Mouse (Mus musculus) cerebellum, adult 9-10 months (tissue): ENCODE data around the gene Ttc27.
"Not testable (repeated sequence)": the region's sequence is repeated elsewhere in the genome, so short reads cannot be mapped to it uniquely, and the experiment has no call there.

Source experiments
- DNase-seq: peaks from one replicate; pipeline ENCODE4 v3.0.0; 2022

The Ttc27 gene

DNA sequence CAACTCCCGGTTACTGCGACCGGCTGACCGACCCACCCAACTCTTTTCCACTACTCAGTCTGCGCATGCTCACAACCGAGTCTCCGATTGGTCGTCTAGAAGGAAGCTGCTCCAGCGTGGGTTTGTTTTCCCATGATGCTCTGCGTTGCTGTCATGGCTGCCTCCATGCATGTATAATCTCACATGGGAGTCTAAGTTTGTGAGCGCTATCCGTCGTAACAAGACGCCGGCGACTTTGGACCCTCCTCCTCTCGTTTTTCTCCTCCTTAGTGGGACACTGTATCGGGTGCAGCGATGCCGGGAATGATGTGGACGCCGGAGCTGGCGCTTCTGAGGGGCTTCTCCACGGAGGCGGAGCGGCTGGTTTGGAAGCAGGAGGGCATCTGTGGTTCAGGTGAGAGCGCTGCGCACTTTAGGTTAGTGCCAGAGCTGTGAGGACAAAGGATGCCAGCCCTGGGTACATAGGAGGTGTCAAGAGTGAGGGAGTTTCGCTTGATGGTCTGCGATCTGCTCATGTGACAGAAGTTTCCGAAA lies at the start of gene Ttc27:
Gene Ttc27 (plus strand): TSS at position 115 of the 534 bp plus-strand sequence.
- peak; percentile 94 for DNase-seq

DNA sequence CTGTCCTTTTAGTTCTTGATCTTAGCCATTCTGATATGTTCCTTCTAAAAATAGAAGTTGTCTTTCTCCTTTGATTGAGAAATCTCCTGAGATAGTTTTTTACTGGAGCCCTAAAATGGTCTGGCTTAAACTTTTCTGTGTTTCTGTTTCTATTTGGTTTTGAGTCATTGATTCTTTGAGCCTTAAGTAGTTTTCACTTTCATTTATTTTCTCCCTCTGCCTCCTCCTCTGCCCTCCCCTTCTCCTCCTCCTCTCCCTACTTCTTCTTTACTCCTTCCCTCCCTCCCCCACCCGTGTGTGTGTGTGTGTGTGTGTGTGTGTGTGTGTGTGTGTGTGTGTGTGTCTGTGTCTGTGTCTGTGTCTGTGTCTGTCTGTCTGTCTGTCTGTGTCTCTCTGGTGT lies 49.5 kb upstream of the Ttc27 start:
- DNase-seq: no peak

- DNase-seq: no peak
Measured at GRCm38 (mm10) chr17:74670031-74670430, 47.5 kb upstream of the Ttc27 start.

DNA sequence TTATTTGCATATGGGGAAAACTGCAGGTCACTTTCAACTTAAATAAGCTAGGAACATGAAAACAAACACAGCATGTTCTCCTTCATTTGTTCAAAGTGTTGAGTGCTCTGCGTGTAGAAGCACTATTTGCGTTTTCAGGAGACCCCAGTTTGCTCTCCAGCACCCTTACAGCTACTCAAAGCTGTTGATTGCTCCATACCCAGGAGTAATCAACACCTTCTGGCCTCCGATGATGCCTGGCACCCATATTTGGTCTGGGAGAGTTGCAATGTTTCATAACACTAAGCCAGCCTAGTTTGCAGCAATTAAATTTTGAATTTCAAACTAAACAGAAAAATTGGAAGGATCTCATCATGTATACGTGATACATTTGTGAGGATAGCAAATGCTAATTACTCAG lies 45.1 kb upstream of the Ttc27 start:
- DNase-seq: no peak

GRCm38 (mm10) chr17:74673251-74673650 lies 44.3 kb upstream of the Ttc27 start:
- peak; percentile 59 for DNase-seq

GRCm38 (mm10) chr17:74678061-74678460 lies 39.5 kb upstream of the Ttc27 start:
- DNase-seq: no peak

GRCm38 (mm10) chr17:74684927-74685326 lies 32.6 kb upstream of the Ttc27 start:
- DNase-seq: no peak

GRCm38 (mm10) chr17:74688555-74688954 lies 29.0 kb upstream of the Ttc27 start:
- DNase-seq: no peak

DNA sequence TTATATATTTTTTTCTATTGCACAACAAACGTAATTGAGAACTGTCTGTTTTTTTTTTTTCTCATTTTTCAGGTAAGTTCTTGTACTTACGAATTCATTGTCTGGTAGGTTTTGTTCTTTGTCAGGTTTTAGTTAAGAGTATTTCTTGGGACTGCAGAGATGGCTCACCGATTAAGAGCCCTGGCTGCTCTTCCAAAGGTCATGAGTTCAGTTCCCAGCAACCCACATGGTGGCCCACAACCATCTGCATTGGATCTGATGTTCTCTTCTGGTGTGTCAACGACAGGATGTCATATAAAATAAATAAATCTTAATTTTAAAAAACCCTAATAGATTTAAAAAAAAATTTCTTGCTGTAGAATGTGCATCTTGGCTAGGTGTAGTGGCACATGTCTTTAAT lies 28.1 kb upstream of the Ttc27 start:
- DNase-seq: no peak

DNA sequence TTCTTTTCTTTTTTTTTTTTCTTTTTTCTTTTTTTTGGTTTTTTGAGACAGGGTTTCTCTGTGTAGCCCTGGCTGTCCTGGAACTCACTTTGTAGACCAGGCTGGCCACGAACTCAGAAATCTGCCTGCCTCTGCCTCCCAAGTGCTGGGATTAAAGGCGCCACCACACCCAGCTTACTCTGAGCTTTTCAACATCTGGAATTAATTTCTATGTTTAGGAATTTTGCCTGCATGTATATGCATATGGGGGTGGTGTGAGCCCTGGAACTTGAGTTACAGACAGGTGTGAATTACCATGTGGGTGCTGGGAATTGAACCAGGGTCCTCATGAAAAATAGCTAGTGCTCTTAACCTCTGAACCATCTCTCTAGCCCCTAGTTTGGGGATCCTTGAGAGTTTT lies 15.9 kb upstream of the Ttc27 start:
- DNase-seq: not testable (repeated sequence)

DNA sequence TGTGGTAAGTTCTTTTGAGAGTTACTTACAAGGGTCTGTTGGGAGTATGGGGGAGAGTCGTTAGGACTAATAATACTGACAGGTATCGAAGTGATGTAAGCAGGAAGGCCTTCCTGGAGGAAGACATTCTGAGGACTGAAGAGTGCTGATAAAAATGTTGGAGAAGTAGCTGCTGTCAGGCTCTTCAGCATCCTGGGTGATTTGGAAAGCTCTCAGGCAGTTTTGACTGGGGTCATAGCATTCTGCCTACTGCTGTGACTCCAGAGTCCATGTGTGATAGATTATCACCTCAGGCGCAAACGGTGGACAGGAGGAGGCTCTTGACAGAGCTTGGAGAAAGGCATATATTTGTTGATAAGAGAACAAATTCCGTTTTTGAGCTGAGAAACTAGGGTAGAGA lies 12.1 kb upstream of the Ttc27 start:
- no peak for DNase-seq

GRCm38 (mm10) chr17:74706593-74706992 lies 10.9 kb upstream of the Ttc27 start:
- no peak for DNase-seq

DNA sequence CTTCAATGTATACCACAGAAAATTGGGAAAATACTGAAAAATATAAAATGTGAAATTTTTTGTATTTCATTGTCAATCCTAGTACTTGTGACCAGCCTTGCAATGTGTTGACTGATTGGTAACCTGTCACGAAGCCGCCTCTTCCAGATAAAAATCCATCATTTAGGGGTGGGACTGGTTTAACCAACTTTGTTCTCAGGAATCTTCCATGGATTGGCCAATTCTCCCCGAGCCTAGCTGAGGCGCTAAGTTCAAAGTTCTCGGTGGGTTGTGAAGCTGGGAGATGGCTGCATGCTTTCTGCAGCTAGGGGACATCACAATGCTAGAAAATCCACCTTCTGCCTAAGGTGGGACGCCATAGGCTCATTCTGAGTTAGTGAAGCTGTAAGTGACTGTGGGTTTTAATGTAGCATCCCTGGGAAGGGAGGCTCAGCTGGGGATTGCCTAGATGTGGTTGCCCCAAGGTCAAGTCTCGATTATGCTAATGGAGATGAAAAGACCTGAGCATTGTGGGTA lies 9.8 kb upstream of the Ttc27 start:
- DNase-seq: no peak

DNA sequence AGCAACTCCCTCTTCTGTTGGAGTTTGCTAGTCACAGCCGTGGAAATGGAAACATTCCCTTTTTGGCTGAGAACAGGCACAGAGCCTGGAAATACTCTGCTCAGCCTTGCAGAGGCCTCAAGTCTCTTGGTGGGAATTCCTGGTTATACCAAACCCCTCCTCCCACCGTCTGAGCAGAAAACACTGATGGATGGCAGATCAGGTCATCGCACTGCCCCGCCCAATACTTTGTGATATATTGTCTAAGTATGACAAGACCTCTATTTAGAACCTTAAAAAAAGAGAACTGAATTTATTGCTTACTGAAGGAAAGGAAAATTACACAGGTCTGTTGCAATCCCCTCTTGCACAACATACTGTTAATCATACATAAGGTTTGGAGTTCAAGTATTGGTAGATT lies 6.8 kb upstream of the Ttc27 start:
- DNase-seq: no peak

DNA sequence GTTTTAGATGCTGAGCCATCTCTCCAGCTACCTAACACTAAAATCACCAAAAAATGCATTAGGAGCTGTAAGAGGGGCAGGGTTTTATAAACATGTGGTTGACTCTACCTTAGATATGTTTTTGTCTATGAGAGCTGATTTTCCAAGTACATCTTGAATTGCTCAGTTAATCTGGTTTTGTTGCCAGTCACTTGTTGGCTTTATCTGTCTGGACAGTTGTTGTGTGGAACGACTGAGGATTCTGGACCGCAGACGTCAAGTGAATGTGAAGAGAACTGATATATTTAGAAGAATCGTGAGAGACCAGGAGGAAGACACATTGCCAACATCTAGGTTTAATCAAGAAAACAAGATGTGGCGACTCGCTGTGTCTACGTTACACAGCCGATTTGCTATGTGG lies 5.9 kb upstream of the Ttc27 start:
- DNase-seq: no peak

- no peak for DNase-seq
Measured at GRCm38 (mm10) chr17:74715128-74715527, 2.4 kb upstream of the Ttc27 start.

GRCm38 (mm10) chr17:74715724-74716123 lies 1.8 kb upstream of the Ttc27 start:
- no peak for DNase-seq

- no peak for DNase-seq
Measured at GRCm38 (mm10) chr17:74716643-74717042, 889 bp upstream of the Ttc27 start.

- DNase-seq: no peak
Measured at GRCm38 (mm10) chr17:74717091-74717617, 378 bp upstream of the Ttc27 start.

- no peak for DNase-seq
Measured at GRCm38 (mm10) chr17:74732872-74733271, 15.3 kb downstream of the Ttc27 start.

GRCm38 (mm10) chr17:74735392-74735791 lies 17.9 kb downstream of the Ttc27 start:
- no peak for DNase-seq

DNA sequence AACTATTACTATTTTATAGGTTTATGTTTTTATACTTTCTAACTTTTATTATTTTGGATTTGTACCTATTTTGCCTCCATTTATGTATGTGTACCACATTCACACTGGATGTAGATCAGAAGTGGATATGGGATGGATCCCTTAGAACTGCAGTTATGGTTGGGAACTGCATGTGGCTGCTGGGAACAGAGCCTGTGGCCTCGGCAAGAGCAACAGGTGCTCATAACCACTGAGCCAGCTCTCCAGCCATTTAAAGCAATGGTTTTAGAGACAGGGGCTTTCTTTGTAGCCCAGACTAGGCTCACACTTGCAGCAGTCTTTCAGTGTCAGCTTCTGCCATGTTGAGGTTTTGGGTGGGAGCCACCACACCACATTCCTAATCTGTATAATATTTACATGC lies 32.1 kb downstream of the Ttc27 start:
- DNase-seq: no peak

GRCm38 (mm10) chr17:74751026-74751425 lies 33.5 kb downstream of the Ttc27 start:
- no peak for DNase-seq

DNA sequence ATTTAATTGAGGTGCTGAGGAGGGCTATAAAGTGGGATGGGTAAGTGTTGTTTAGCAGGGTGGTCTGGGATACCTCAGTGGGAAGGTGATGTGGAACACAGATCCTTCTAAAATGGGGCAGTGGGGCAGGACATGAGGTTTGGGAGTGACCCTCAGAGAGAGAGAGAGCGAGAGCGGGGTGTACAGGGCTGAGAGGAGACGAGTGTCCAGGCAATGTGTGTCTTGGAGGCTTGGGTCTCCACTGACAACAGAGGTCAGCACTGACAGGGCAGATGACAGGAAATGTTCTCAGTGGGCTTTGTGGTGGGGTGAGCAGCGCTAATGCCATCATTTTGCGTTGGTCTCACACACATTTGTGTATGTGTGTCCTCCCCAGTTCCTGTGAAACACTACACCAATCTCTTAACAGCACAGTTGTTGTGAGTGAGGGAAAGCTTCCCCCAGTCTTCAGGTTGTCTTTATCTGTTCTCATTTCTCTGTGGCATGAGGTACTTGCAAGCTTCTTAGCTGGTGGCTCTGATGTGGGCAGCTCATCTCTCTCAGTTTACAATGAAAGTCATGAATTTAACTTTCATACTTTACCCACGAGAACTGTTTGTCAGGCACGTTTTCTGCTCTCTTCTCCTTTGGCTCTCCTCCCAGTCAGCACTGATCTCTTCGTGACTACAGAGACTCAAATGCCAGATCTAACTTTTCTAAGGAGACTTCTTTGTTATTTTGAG lies 35.5 kb downstream of the Ttc27 start:
- no peak for DNase-seq
